Mouse (Mus musculus): ENCODE measurements around the gene Ces2h.
A peak's percentile ranks its signal among the peaks of the same experiment; 100 is the strongest.

The Ces2h gene

DNA sequence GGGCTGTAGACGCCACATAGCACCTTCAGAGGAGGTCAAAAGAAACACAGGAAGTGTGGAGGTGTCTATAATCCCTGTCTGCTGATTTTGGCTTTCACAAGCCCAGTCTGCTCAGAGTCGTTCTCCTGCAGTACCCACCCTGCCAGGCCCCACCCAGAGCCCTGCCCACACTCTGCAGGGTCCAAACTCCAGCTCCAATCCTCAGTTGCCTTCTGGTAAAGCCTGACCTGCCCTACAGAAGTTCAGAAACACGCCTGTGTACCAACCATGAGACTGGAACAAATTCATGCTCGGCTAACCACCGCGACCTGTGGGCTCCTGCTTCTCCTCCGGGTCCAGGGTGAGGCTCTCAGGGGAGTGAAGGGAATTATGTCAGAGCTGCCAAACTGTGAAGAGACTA lies at the start of gene Ces2h:
Ces2h (plus strand) TSS at position 268 of the 400 bp plus-strand sequence.
- Histone ChIP-seq H3K27me3 (ENCODE audit: control insufficient read depth, insufficient read depth, low read length, poor library complexity, severe bottlenecking) (no peaks in the 10 kb centered on the region), H3K36me3 (ENCODE audit: control insufficient read depth, insufficient read depth, low read length, poor library complexity, severe bottlenecking) (no peaks in the 10 kb centered on the region)
- no peak for DNase-seq (ENCODE audit: low read depth, low spot score)

DNA sequence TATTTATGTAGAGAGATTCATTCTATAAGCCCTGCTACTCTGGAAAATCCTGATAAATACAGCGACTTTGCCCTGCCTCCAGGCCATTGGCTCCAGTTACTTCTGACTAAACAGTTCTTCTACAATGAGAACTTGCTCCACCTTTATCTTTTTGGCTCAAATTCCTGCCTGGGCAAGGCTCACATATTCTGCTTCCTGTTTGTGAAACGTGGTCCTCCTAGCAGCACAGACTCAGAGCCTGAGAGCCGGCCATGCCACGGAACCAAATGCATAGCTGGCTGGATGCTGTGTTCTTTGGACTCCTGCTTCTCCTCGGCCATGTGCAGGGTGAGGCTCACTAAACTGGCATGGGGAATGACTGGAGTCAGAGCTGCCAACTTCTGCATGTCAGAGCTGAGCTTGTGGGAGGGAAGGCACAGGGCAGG lies 39.1 kb upstream of the Ces2h start, which contains the start of gene Ces2g:
Ces2g (plus strand) TSS at position 182 of the 425 bp plus-strand sequence.
- DNase-seq (ENCODE audit: low read depth, low spot score), result no peak
- H3K36me3 ChIP-seq (ENCODE audit: control insufficient read depth, insufficient read depth, low read length, poor library complexity, severe bottlenecking), result no peaks in the 10 kb centered on the region

GRCm38 (mm10) chr8:104962229-104962901 lies 38.3 kb upstream of the Ces2h start:
- Histone ChIP-seq H3K27me3 (ENCODE audit: control insufficient read depth, insufficient read depth, low read length, poor library complexity, severe bottlenecking) (no peaks in the 10 kb centered on the region), H3K36me3 (ENCODE audit: control insufficient read depth, insufficient read depth, low read length, poor library complexity, severe bottlenecking) (no peaks in the 10 kb centered on the region)
- no peak for DNase-seq (ENCODE audit: low read depth, low spot score)

More for the DNA sequence above, 39.1 kb upstream of the Ces2h start, which contains the start of gene Ces2g:
- no peaks in the 10 kb centered on the region for H3K27me3 ChIP-seq (ENCODE audit: control insufficient read depth, insufficient read depth, low read length, poor library complexity, severe bottlenecking)

GRCm38 (mm10) chr8:104963375-104963894 lies 37.2 kb upstream of the Ces2h start:
- H3K36me3 ChIP-seq (ENCODE audit: control insufficient read depth, insufficient read depth, low read length, poor library complexity, severe bottlenecking), result no peaks in the 10 kb centered on the region
- DNase-seq (ENCODE audit: low read depth, low spot score), result no peak
- no peaks in the 10 kb centered on the region for H3K27me3 ChIP-seq (ENCODE audit: control insufficient read depth, insufficient read depth, low read length, poor library complexity, severe bottlenecking)

- DNase-seq (ENCODE audit: low read depth, low spot score), result no peak
- H3K36me3 ChIP-seq (ENCODE audit: control insufficient read depth, insufficient read depth, low read length, poor library complexity, severe bottlenecking), result no peaks in the 10 kb centered on the region
These were observed 16.5 kb upstream of the Ces2h start for GRCm38 (mm10) chr8:104984126-104984525.

DNA sequence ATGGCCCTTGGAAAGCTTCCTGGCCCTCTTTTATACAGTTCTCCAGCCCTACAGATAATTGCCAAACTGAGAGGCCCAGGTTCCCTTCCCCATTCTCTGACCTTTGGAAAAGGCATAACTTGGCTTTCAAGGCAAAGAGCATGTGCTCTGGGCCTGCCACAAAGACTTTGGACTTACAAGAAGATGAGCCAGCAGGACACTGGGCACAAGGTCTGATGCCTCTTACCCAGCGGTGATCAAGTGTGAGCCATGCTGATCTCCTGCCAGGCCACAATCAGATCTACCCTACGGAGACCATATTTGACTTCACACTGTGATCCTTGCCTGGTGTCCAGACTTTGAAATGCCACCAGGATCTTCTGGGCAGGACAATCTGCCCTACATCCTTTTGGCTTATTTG lies 15.7 kb upstream of the Ces2h start:
- DNase-seq (ENCODE audit: low read depth, low spot score), result no peak
- H3K27me3 ChIP-seq (ENCODE audit: control insufficient read depth, insufficient read depth, low read length, poor library complexity, severe bottlenecking), result no peaks in the 10 kb centered on the region
- H3K36me3 ChIP-seq (ENCODE audit: control insufficient read depth, insufficient read depth, low read length, poor library complexity, severe bottlenecking), result no peaks in the 10 kb centered on the region

More at GRCm38 (mm10) chr8:104984126-104984525, 16.5 kb upstream of the Ces2h start:
- no peaks in the 10 kb centered on the region for H3K27me3 ChIP-seq (ENCODE audit: control insufficient read depth, insufficient read depth, low read length, poor library complexity, severe bottlenecking)

DNA sequence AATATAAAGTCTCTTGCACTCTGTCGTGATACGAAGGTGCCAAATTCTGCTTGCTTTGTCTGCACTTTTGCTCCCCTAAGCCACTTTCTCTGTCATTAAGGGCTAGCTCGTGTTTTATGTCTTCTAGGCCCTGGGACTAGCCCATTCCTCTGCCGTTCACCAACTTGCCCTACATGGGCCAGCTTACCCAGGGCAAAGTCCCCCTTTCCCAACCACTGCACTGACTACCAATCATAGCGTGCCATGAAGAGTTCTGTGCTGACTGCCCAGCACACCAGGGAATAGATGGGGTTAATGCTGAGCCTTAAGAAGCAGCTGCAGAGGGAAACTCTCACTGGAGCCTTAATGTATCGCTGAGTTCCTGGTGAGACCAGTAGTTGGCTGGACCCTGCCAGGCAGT lies 2.5 kb upstream of the Ces2h start:
- H3K36me3 ChIP-seq (ENCODE audit: control insufficient read depth, insufficient read depth, low read length, poor library complexity, severe bottlenecking), result no peaks in the 10 kb centered on the region
- no peak for DNase-seq (ENCODE audit: low read depth, low spot score)
- no peaks in the 10 kb centered on the region for H3K27me3 ChIP-seq (ENCODE audit: control insufficient read depth, insufficient read depth, low read length, poor library complexity, severe bottlenecking)

DNA sequence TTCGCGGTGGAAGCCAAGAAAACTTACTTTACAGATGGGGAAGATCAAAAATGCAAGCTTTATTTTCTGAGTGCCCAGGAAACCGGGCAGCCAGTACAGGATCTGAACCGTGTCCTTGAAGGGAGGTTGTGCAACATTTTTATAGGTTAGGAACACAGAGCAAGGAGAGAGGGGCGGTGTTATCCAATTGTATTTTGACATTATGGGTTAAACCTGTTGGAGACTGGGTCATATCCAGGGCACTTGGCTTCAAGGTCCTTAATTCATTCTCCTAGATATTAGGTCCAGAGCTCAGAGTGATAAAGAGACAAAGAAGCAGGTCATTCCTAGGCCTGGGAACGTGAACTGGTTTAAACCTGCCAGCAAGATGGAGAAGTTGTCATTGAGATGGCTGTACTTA lies 1.5 kb upstream of the Ces2h start:
- H3K27me3 ChIP-seq (ENCODE audit: control insufficient read depth, insufficient read depth, low read length, poor library complexity, severe bottlenecking), result no peaks in the 10 kb centered on the region
- H3K36me3 ChIP-seq (ENCODE audit: control insufficient read depth, insufficient read depth, low read length, poor library complexity, severe bottlenecking), result no peaks in the 10 kb centered on the region
- DNase-seq (ENCODE audit: low read depth, low spot score), result no peak

- no peaks in the 10 kb centered on the region for H3K27me3 ChIP-seq (ENCODE audit: control insufficient read depth, insufficient read depth, low read length, poor library complexity, severe bottlenecking)
- H3K36me3 ChIP-seq (ENCODE audit: control insufficient read depth, insufficient read depth, low read length, poor library complexity, severe bottlenecking), result no peaks in the 10 kb centered on the region
- DNase-seq (ENCODE audit: low read depth, low spot score), result no peak
These were observed 9.3 kb downstream of the Ces2h start for GRCm38 (mm10) chr8:105010000-105010399.

DNA sequence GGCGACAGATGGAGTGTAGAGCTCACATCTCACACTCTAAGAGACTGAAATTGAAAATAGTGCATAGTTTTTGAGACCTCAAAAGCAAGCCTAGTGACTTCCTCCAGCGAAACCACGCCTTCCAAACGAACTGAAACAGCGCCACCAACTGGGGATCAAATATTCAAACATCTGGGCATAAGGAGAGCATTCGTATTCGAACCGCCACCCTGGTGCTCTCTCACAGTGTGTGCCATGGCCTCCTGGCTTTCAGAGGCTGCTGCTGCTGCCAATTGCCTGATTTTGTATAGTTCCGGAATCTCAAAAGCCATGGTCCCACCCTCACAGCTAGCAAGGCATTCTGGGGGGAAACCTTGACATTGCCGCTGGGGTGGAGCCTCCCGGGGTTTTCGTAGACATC lies 10.5 kb downstream of the Ces2h start:
- Histone ChIP-seq H3K36me3 (ENCODE audit: control insufficient read depth, insufficient read depth, low read length, poor library complexity, severe bottlenecking) (no peaks in the 10 kb centered on the region), H3K27me3 (ENCODE audit: control insufficient read depth, insufficient read depth, low read length, poor library complexity, severe bottlenecking) (no peaks in the 10 kb centered on the region)
- DNase-seq (ENCODE audit: low read depth, low spot score), result no peak

DNA sequence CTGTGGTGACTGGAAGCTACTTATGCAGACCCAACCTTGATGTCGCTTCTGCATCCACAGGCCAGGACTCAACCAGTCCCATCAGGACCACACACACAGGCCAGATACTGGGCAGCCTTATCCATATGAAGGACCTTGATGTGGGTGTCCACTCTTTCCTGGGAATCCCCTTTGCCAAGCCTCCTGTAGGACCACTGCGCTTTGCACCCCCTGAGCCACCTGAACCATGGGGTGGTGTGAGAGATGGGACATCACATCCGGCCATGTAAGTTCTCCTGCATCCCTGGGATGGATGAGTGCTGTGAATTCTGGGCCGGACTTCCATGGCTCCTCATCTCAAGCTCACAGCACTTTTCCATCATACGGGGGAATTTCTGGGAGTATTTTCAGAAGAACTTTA lies 13.7 kb downstream of the Ces2h start:
- no peak for DNase-seq (ENCODE audit: low read depth, low spot score)
- H3K27me3 ChIP-seq (ENCODE audit: control insufficient read depth, insufficient read depth, low read length, poor library complexity, severe bottlenecking), result no peaks in the 10 kb centered on the region
- no peaks in the 10 kb centered on the region for H3K36me3 ChIP-seq (ENCODE audit: control insufficient read depth, insufficient read depth, low read length, poor library complexity, severe bottlenecking)

DNA sequence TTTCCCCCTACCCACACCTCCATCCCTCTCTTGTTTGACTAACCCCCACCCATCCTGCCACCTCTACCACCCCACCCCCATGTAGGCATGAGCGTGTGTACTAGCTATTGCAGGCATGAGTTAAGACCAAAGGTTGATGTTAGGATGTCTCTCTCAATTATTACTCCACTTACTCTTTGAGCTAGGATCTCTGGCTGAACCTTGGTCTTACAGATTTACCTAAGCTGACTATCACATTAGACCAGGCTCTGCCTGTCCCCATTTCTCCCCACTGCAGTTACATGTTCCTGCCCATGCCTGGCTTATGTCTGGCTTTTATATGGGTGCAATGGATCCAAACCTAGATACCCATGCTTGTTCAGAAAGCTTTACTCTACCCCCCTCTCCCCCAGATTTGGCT lies 21.3 kb downstream of the Ces2h start:
- H3K27me3 ChIP-seq (ENCODE audit: control insufficient read depth, insufficient read depth, low read length, poor library complexity, severe bottlenecking), result no peaks in the 10 kb centered on the region
- H3K36me3 ChIP-seq (ENCODE audit: control insufficient read depth, insufficient read depth, low read length, poor library complexity, severe bottlenecking), result no peaks in the 10 kb centered on the region
- DNase-seq (ENCODE audit: low read depth, low spot score), result no peak

GRCm38 (mm10) chr8:105023087-105023486 lies 22.4 kb downstream of the Ces2h start:
- no peak for DNase-seq (ENCODE audit: low read depth, low spot score)
- no peaks in the 10 kb centered on the region for H3K36me3 ChIP-seq (ENCODE audit: control insufficient read depth, insufficient read depth, low read length, poor library complexity, severe bottlenecking)
- no peaks in the 10 kb centered on the region for H3K27me3 ChIP-seq (ENCODE audit: control insufficient read depth, insufficient read depth, low read length, poor library complexity, severe bottlenecking)

GRCm38 (mm10) chr8:105025050-105025449 lies 24.4 kb downstream of the Ces2h start:
- no peaks in the 10 kb centered on the region for H3K36me3 ChIP-seq (ENCODE audit: control insufficient read depth, insufficient read depth, low read length, poor library complexity, severe bottlenecking)

DNA sequence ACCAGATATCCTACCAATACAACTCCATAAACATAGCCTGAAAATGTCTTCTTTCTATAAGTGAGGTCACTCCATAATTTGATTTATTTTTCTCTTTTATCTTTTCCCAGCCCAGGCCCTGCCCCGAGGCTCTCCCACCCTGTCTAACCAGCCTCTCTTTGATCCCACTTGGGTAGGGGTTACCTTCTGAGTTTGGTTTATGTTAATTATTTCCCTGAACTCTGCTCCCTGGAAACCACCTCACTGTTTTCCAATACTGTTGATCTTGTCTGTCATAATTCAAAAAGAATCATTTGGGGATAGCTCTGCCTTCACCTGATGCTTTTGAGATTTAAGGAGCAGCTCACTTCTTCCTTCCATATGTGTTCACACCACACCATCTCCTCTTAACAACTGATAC lies 42.9 kb downstream of the Ces2h start:
- Histone ChIP-seq H3K36me3 (ENCODE audit: control insufficient read depth, insufficient read depth, low read length, poor library complexity, severe bottlenecking) (no peaks in the 10 kb centered on the region), H3K27me3 (ENCODE audit: control insufficient read depth, insufficient read depth, low read length, poor library complexity, severe bottlenecking) (no peaks in the 10 kb centered on the region)
- no peak for DNase-seq (ENCODE audit: low read depth, low spot score)

More at GRCm38 (mm10) chr8:105025050-105025449, 24.4 kb downstream of the Ces2h start:
- DNase-seq (ENCODE audit: low read depth, low spot score), result peak; percentile 9
- H3K27me3 ChIP-seq (ENCODE audit: control insufficient read depth, insufficient read depth, low read length, poor library complexity, severe bottlenecking), result no peaks in the 10 kb centered on the region

Measured in splenic B cell, adult 2 months (primary cell).